Mouse (Mus musculus): Measurements from ENCODE around the gene Cfap299.

GRCm38 (mm10) chr5:98561301-98561700 is 232.2 kb downstream of the Cfap299 start:
- TF ChIP-seq CTCF (IDR thresholded peaks at IDR 0.05; ENCODE audit: insufficient read depth, low read depth, low read length) (no peak), POLR2A (IDR thresholded peaks at IDR 0.05; ENCODE audit: insufficient read depth, low read depth, low read length) (no peak)

All from olfactory bulb, adult 2 months (tissue).